Mouse (Mus musculus) embryonic fibroblast, embryonic 13.5 days (primary cell): Measurements from ENCODE around the gene Klhdc8b.

ENCODE experiments used
- CTCF ChIP-seq: IDR thresholded peaks from 2 replicates; pipeline ENCODE4 v1.5.1; 2011; ENCODE audit warnings: mild to moderate bottlenecking, control low read depth, low read length, moderate library complexity, borderline replicate concordance; ENCODE audit not compliant: insufficient read depth
- POLR2A ChIP-seq: IDR thresholded peaks from 2 replicates; pipeline ENCODE4 v1.6.1; 2011; ENCODE audit warnings: low read depth, mild to moderate bottlenecking, control low read depth, low read length, moderate library complexity

DNA sequence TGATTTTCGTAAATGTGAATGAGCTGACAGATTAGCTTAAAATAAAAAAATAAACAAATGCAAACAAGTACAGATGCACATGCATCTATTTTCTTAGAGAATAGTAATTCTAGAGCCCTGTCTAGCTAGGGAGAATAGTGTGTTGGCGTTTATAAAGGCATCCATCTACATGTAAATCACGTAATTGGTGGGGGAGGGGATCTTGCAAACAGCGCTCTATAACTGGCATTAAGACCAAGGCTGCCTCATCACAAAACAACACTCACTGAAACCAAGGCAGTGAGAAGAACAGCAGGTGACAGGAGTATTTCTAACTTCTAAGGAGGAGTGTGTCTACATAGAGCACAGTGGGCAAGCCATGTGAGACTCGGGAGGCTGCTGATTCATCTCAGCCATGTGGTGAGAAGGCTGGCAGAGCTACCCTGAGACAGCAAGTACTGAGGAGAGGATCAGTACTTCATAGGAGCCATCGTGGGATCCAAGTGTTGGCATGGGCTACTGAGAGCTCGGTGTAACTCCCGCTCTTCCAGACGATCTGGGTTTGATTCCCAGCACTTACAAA, 49.9 kb downstream of the Klhdc8b start:
- TF ChIP-seq CTCF (no peak), POLR2A (no peak)
